Mouse (Mus musculus) layer of hippocampus, adult 11-12 months (tissue): Measurements from ENCODE around the gene Psma6.

ENCODE experiments used
- DNase-seq: peaks from one replicate; pipeline ENCODE4 v3.0.0; 2022; ENCODE audit warnings: low spot score

Gene Psma6

GRCm38 (mm10) chr12:55438611-55439137 lies 54.7 kb downstream of the Psma6 start:
- DNase-seq: no peak

GRCm38 (mm10) chr12:55440416-55440815 lies 56.4 kb downstream of the Psma6 start:
- no peak for DNase-seq

- no peak for DNase-seq
Measured at GRCm38 (mm10) chr12:55442245-55442644, 58.2 kb downstream of the Psma6 start.

- DNase-seq: peak; percentile 59
Measured at GRCm38 (mm10) chr12:55442861-55443850, 59.1 kb downstream of the Psma6 start.

GRCm38 (mm10) chr12:55444031-55444451 lies 60.0 kb downstream of the Psma6 start:
- no peak for DNase-seq

- DNase-seq: no peak
Measured at GRCm38 (mm10) chr12:55445583-55445982, 61.6 kb downstream of the Psma6 start.

- no peak for DNase-seq
Measured at GRCm38 (mm10) chr12:55446366-55446745, 62.3 kb downstream of the Psma6 start.

- DNase-seq: peak; percentile 89
Measured at GRCm38 (mm10) chr12:55446746-55447395, 62.8 kb downstream of the Psma6 start.

- DNase-seq: no peak
Measured at GRCm38 (mm10) chr12:55447396-55447760, 63.4 kb downstream of the Psma6 start.

- DNase-seq: no peak
Measured at GRCm38 (mm10) chr12:55448457-55448856, 64.4 kb downstream of the Psma6 start.

- no peak for DNase-seq
Measured at GRCm38 (mm10) chr12:55449048-55449447, 65.0 kb downstream of the Psma6 start.

- no peak for DNase-seq
Measured at GRCm38 (mm10) chr12:55450421-55450820, 66.4 kb downstream of the Psma6 start.

GRCm38 (mm10) chr12:55452839-55453238 lies 68.8 kb downstream of the Psma6 start:
- no peak for DNase-seq

- DNase-seq: no peak
Measured at GRCm38 (mm10) chr12:55453924-55454323, 69.9 kb downstream of the Psma6 start.

- DNase-seq: no peak
Measured at GRCm38 (mm10) chr12:55455206-55455605, 71.2 kb downstream of the Psma6 start.

- no peak for DNase-seq
Measured at GRCm38 (mm10) chr12:55456136-55456535, 72.1 kb downstream of the Psma6 start.

GRCm38 (mm10) chr12:55456893-55457292 lies 72.9 kb downstream of the Psma6 start:
- DNase-seq: no peak

- no peak for DNase-seq
Measured at GRCm38 (mm10) chr12:55459739-55460138, 75.7 kb downstream of the Psma6 start.

GRCm38 (mm10) chr12:55460900-55461299 lies 76.9 kb downstream of the Psma6 start:
- no peak for DNase-seq

- DNase-seq: no peak
Measured at GRCm38 (mm10) chr12:55461767-55462166, 77.7 kb downstream of the Psma6 start.

GRCm38 (mm10) chr12:55462456-55462855 lies 78.4 kb downstream of the Psma6 start:
- DNase-seq: no peak

- no peak for DNase-seq
Measured at GRCm38 (mm10) chr12:55463087-55463486, 79.1 kb downstream of the Psma6 start.
